Mouse (Mus musculus): Measurements from ENCODE around the gene Vangl1.
"Not testable (repeated sequence)": the region's sequence is repeated elsewhere in the genome, so short reads cannot be mapped to it uniquely, and the experiment has no call there.

GRCm38 (mm10) chr3:102204734-102205457 lies 403 bp upstream of the Vangl1 start:
- not testable (repeated sequence) for TF ChIP-seq CTCF (IDR thresholded peaks at IDR 0.05; ENCODE audit: borderline replicate concordance, control insufficient read depth, extremely low read depth, insufficient read depth, low read length, poor library complexity); POLR2A (IDR thresholded peaks at IDR 0.05; ENCODE audit: control insufficient read depth, extremely low read depth, insufficient read depth, low read length, poor library complexity)
